Mouse (Mus musculus): ENCODE measurements around the gene Ttc7b. TPM values are rescaled to one million over a fixed set of nuclear protein-coding genes. Genes with fewer than 3 reads are reported as not detected.

The Ttc7b gene
- polyA plus RNA-seq, 1 experiment from 2014 or later, result 4.2 TPM

GRCm38 (mm10) chr12:100255441-100255949, 265.1 kb downstream of the Ttc7b start:
- H3K4me1 ChIP-seq, result no peaks in the 10 kb centered on the region
- H3K27ac ChIP-seq (replicated peaks), result no peak overlapping the region
- H3K4me3 ChIP-seq, result no peak overlapping the region
- DNase-seq (ENCODE audit: low spot score), result no peak
- no peaks in the 10 kb centered on the region for H3K36me3 ChIP-seq (replicated peaks)
- 95% methylated on average over 2 of the region's 2 CpGs for WGBS
- no peaks in the 10 kb centered on the region for H3K9me3 ChIP-seq
- H3K27me3 ChIP-seq (replicated peaks; ENCODE audit: low read depth, poor library complexity, severe bottlenecking), result no peaks in the 10 kb centered on the region

DNA sequence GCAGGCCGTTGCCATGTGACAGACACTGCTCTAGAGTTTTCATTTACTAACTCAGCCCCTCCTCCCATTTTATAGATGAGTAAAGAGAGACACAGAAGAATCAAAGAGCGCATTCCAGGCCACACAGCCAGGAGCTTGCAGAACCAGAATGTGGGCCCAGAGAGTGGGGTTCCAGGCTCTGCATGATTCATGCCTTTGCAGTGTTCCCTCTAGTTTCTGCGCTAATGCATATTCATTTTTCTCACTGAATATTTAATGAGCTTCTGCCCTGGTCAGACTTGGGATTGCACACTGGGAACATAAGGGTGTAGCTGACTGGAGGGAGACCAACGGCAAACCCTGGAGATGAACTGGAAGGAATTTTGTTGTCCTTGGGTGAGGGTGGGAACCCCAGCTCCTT, 266.2 kb downstream of the Ttc7b start:
- H3K27ac ChIP-seq (replicated peaks), result no peak overlapping the region

More for the DNA sequence above, 266.2 kb downstream of the Ttc7b start:
- Histone ChIP-seq H3K4me3 (no peak overlapping the region), H3K4me1 (no peaks in the 10 kb centered on the region), H3K36me3 (replicated peaks) (no peaks in the 10 kb centered on the region), H3K9me3 (no peaks in the 10 kb centered on the region), H3K27me3 (replicated peaks; ENCODE audit: low read depth, poor library complexity, severe bottlenecking) (no peaks in the 10 kb centered on the region)
- 88% methylated on average over 4 of the region's 4 CpGs for WGBS
- DNase-seq (ENCODE audit: low spot score), result no peak

Other genes starting within 250 kb of the Ttc7b start
- gene Rps6ka5, start 206.2 kb upstream of the Ttc7b start, polyA plus RNA-seq (2016; fragmentation: Nextera tagmentation; extraction: Ambion mirVana), result 3.6 and 3.7 TPM in 2 replicates

Measured in embryonic facial prominence, embryonic 10.5 days (tissue).